Mouse (Mus musculus) MEL (cell line): ENCODE results near the gene Fam241a.

Source experiments
- CTCF ChIP-seq, 3 experiments: IDR thresholded peaks in 2 of 3; conservative IDR thresholded peaks in 1 of 3; 2 replicates each; pipeline ENCODE4 v1.5.1; 2011 to 2012; ENCODE audit warnings: low read length in 3 of 3, low read depth in 2 of 3, mild to moderate bottlenecking in 2 of 3, improper control_type of control experiment in 1 of 3, inconsistent platforms in 1 of 3, mixed read lengths in 1 of 3, moderate library complexity in 1 of 3; ENCODE audit not compliant: control insufficient read depth in 1 of 3, insufficient read depth in 1 of 3, poor library complexity in 1 of 3, severe bottlenecking in 1 of 3
- MAZ ChIP-seq: IDR thresholded peaks from 2 replicates; pipeline ENCODE4 v1.6.1; 2012; ENCODE audit warnings: low read depth, mild to moderate bottlenecking, inconsistent platforms, low read length, improper control_type of control experiment
- POLR2A ChIP-seq, 2 experiments: IDR thresholded peaks; 2 replicates each; pipeline ENCODE4 v1.6.1; 2011 to 2012; ENCODE audit warnings: low read length in 2 of 2, mild to moderate bottlenecking in 2 of 2, control low read depth in 1 of 2, improper control_type of control experiment in 1 of 2, low read depth in 1 of 2, moderate library complexity in 1 of 2; ENCODE audit not compliant: control insufficient read depth in 1 of 2, insufficient read depth in 1 of 2, poor library complexity in 1 of 2
- RCOR1 ChIP-seq: IDR thresholded peaks from 2 replicates; pipeline ENCODE4 v1.6.1; 2012; ENCODE audit warnings: low read depth, mild to moderate bottlenecking, inconsistent platforms, low read length, improper control_type of control experiment
- SMC3 ChIP-seq: IDR thresholded peaks from 2 replicates; pipeline ENCODE4 v1.6.1; 2011; ENCODE audit warnings: low read depth, low read length, improper control_type of control experiment

DNA sequence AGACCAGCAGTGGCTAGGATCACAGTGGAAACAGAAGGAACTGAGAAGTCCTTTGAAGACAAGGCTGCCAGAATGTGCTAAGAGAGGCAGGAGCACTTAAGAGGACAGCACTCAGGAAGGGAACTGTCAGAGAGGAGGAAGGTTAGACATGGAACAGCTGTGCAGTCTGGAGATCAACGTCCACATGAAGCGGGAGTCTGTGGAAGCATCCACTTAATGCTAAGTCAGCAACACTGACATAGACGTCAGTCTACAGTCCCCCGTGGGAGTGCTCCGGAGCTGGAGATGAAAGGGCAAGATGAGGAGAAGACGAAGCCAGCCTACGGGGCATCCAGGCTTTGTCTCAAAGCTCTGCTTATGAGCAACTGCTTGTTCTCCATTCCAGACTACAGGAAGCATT is 69.0 kb downstream of the Fam241a start:
- TF ChIP-seq POLR2A (IDR thresholded peaks at IDR 0.05; ENCODE audit: control insufficient read depth in 1 of 2, insufficient read depth in 1 of 2, low read depth in 1 of 2, low read length in 2 of 2, poor library complexity in 1 of 2) (no peak), MAZ (no peak), SMC3 (no peak), RCOR1 (no peak), CTCF (IDR thresholded peaks at IDR 0.05 in 2 of 3, conservative IDR thresholded peaks at IDR 0.05 in 1 of 3; ENCODE audit: control insufficient read depth in 1 of 3, insufficient read depth in 1 of 3, low read depth in 2 of 3, low read length in 3 of 3, poor library complexity in 1 of 3, severe bottlenecking in 1 of 3) (no peak)
